Mouse (Mus musculus): ENCODE measurements at regions not wholly inside any gene's neighbourhood (a gene's known extent, or its start where the extent isn't known, plus 50 kb on each side); places are given as distances from the start of the nearest gene placed in this dataset.

- intact Hi-C loops (cut with DNase I), result no loop called here
- no peak for DNase-seq
These were observed 82.1 kb downstream of the Snx18 start for GRCm38 (mm10) chr13:113536306-113536705.

- no peak for DNase-seq
- intact Hi-C loops (cut with DNase I), result no loop called here
These were observed 83.5 kb downstream of the Snx18 start for GRCm38 (mm10) chr13:113534664-113535455.

DNA sequence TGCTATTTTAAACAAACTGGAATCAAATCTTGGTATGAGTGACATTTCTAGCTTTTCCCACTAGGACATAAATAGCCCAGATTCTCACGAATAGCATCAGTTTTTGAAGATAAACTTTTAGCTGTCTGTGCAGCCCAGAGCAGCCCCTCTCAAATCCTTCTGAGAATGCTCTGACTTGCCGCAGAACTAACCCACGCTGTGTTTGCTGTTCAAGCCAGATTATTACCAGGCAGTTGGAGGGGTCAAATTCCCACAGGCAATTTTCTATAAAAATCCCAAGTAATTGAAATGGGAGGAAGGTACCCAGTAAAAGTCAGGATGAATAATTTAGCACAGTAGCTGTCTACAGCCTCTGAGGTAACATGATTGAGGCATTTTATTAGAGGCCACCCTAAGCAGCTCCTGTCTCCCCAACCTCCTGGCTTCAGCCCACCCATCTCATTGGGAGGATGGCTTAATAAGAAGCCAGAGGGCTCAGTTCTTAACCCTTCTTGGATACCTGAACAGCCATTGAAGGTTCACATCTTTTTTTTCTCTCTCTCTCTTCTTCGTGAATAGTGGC, 84.4 kb downstream of the Snx18 start:
- intact Hi-C loops (cut with DNase I), result no loop called here

DNA sequence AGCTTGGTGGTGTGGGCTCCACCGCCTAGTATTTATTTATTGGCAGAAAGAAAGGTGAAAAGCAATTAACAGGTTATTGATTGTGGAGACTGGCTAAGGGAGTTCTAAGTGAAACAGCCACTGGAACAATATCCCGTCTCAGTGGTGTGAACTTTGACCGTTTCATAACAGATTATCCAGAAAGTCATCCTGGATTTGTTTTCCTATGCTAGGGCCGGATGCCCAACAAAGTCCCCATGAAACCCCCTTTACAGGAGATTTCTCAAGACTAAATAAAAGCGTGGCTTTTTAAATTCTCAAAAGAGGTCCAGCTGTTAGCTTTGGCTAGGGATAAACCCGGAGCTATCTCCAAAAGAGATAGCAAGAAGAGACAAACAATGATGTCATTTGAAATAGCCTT, 91.4 kb downstream of the Snx18 start:
- DNase-seq, result peak in 1 of 2 experiments; percentile 32
- intact Hi-C loops (cut with DNase I), result loop anchor here (5.0 kb wide), 1 partner anchor 170 kb away; no protein-coding TSS in a partner anchor

More for the DNA sequence above, 84.4 kb downstream of the Snx18 start:
- no peak for DNase-seq

DNA sequence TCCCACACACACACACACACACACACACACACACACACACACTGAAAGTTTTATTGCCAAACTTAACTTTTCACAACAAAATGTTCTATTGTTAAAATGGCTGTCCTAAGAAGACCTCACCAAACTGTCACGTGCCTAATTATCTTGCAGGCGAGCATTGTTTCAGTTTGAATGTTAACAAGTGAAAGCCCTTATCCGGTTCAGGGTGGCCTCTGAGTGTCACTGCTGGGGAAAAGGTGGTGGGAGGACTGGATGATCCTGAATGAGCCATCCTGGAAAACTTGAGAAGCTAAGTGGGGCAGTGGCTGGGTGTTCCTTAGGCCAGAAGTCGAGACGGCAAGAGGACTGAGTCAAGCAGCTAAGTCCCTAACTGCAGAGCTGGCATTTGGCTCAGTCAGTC, 94.9 kb downstream of the Snx18 start:
- intact Hi-C loops (cut with DNase I), result no loop called here
- no peak for DNase-seq

GRCm38 (mm10) chr13:113518144-113518543, 100.2 kb downstream of the Snx18 start:
- no peak for DNase-seq
- intact Hi-C loops (cut with DNase I), result no loop called here

DNA sequence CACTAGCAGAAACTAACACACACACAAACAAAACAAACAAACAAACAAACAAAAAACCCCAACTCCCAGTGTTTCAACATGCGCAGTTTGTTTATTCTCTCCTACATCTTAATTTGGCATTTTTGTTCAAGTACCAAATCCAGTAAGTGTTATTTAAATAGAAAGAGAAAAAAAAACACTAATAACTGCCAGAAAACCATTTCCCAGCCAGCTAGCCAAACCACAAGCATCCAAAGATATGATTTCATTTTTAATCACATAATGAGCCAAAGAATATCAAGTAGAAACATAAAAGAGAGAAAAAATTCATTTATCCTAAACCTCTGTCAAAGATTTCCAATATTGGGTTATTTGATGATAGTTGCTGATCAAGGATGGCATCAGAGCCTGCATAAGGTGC, 102.3 kb downstream of the Snx18 start:
- no peak for DNase-seq
- intact Hi-C loops (cut with DNase I), result no loop called here

GRCm38 (mm10) chr13:113515162-113515600, 103.2 kb downstream of the Snx18 start:
- peak in 1 of 2 experiments; percentile 16 for DNase-seq
- intact Hi-C loops (cut with DNase I), result no loop called here

- peak; percentile 91 for DNase-seq
- intact Hi-C loops (cut with DNase I), result loop anchor here (5.0 kb wide), 3 partner anchors 67 to 172 kb away; partner anchors contain the start of gene Snx18
These were observed 108.8 kb downstream of the Snx18 start for GRCm38 (mm10) chr13:113509403-113510185.

DNA sequence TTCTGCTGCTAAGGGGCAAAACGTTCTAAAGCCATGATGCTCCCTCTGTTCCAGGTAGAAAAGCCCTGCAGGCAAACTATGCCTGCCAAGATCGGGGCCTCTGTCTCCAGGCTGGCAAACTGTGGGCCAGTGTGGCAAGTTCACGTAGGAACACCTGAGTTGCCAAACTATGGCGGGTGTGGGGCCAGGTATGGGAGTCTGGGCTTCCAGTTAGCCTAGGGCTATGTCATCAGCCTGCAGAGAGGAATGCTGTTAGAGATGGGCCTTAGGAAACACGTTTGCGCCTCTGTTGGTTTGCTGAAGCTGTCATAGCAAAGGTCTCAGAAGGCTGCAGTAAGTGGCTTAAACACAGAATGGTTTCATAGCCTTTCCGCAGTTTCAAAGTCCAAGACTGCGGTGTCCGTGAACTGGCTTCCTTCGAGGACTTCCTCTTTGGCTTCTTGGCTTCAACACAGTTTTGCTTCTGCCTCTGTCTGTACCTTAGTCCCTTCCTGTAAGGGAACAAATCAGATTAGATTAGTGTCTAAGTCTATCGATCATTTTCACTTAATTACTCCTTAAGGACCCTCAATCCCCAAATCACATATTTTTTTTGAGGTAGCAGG, 110.1 kb downstream of the Snx18 start:
- intact Hi-C loops (cut with DNase I), result loop anchor here (5.0 kb wide), 3 partner anchors 66 to 171 kb away; partner anchors contain the start of gene Snx18
- DNase-seq, result no peak

- DNase-seq, result no peak
- intact Hi-C loops (cut with DNase I), result no loop called here
These were observed 115.8 kb downstream of the Snx18 start for GRCm38 (mm10) chr13:113502528-113502927.

GRCm38 (mm10) chr13:113502059-113502458, 116.3 kb downstream of the Snx18 start:
- DNase-seq, result no peak
- intact Hi-C loops (cut with DNase I), result no loop called here

DNA sequence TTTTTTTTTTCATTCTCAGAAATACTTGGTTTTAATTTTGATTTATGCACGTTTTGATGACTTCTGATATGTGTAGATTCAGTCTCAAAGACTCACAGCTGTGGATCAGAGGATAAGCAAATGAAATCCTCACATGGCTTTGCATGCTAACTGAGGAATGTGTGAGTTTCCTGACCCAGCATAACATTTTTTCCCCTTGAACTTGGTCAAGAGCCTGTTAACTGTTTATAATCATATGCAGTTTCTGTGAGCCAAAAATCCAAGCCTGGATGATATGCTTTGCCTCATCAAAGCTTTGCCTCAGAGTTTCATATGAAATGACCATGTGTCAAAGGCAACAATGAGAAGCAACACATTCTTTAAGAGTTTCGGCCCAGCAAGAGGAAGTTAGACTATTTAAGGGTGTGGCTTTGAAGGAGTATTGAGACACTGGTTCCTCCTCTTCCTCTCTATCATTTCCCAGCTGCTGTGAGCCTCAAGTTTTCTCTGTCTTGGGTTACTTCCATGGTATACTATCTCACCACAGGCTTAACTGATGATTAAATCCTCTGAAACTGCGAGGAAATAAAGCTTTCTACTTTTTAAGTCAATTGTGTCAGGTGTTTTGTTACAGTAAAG, 117.9 kb downstream of the Snx18 start:
- no peak for DNase-seq
- intact Hi-C loops (cut with DNase I), result no loop called here

- peak in 1 of 2 experiments; percentile 47 for DNase-seq
- intact Hi-C loops (cut with DNase I), result no loop called here
These were observed 119.2 kb downstream of the Snx18 start for GRCm38 (mm10) chr13:113499079-113499710.

- no peak for DNase-seq
- intact Hi-C loops (cut with DNase I), result no loop called here
These were observed 122.6 kb downstream of the Snx18 start for GRCm38 (mm10) chr13:113495595-113496285.

- intact Hi-C loops (cut with DNase I), result no loop called here
- no peak for DNase-seq
These were observed 123.2 kb downstream of the Snx18 start for GRCm38 (mm10) chr13:113495136-113495535.

DNA sequence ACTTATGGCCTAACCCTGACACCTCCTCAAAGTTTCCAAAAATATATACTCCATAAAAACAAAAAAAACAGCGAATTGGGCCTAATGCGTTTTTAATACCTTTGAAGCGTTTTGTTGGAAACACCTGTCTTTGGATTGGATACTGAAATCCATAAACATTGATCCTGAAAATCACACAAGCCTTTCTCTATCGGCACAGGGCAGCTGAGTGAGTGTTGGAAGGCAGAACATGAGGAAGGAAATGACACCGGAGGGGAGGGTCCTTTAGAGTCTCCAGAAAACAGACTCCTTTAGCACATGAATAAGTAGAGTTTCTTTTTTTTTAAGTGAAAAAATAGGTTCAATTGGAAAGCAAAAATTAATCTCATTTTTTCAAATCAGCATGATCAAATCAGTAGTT, 123.7 kb downstream of the Snx18 start:
- intact Hi-C loops (cut with DNase I), result loop anchor here (5.0 kb wide), 1 partner anchor 123 kb away; the partner anchor contains the start of gene Snx18
- no peak for DNase-seq

DNA sequence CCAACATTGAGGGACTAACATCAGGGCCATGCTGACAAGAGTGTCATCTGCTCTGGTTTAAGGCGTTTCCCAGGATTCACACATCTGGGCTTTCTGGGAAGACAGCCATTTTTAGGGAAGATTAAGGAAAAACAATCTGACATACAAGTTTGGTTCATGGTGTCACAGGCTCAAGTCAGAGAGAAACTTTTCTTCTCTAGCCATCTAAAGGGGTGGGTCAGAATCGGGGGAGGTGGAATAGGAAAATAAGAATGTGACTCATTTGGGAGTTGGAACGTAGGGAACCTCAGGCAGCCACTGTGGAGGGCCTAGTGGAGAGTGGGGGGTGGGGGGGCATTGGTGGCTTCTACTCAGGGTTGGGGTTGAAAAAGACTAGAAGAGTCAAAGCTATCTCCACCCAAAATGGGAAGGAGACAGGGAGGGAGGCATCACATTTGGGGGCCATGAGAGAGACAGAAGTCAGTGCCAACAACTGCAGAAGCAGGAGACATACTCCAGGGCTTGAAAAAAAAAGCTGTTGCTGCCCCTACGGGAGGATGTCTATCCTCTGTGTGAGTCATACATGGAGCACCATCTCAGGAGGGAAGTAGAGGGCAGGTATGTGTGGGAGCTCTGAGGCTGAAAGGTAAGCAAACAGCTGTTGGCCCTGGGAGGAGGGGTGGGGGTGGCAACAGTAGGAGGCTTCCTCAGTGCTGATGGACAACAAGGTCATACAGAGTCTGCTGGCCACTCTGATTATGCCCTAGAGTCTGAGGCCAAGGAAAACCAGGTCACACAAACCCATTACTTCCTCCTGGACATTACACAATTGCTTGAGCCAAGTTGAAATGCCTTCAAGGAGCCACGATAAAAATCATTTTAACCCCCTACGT, 128.2 kb downstream of the Snx18 start:
- peak in 1 of 2 experiments; percentile 22 for DNase-seq
- intact Hi-C loops (cut with DNase I), result loop anchor here (5.0 kb wide), 1 partner anchor 127 kb away; the partner anchor contains the start of gene Snx18
